8 mouse cellular contexts compared by ENCODE assay signal in the genomic region with DNA sequence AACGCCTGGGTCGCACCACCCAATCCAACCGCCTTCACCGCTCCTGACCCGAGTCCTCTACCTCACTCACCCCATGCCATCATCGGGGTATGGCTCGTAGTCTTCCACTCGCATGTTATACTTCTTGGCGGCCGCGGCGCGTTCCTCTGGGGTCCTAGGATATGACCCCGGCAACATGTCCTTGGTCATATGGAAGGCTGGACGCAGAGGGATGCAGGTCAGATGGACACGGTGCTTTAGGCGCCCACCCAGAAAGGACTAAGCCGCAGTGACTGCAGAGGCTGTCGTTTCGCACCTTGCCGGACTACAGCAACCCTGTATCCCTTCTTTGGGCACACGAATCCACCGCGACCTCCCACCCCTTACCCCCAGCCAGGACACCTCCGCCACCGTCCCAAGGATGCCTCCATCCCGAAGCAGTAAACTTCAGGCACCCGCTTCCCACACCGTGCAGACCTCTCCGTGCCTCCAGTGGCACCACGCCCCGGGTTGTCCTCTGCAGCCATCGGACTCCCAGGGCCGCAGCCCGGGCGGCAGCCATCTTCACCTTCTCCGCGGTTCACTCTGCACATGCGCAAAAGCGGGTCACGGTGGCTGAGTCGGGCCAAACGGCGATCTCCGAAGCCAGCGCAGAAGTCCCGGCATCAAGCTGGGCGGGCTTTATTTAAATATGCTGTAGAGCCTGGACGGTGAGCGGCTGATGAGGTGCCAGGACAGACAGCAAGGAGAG. TPM values are rescaled to one million over a fixed set of nuclear protein-coding genes. Genes with fewer than 3 reads are reported as not detected.
A peak's percentile ranks its signal among the peaks of the same experiment; 100 is the strongest.
DNase-seq lines count a peak whose midpoint lies in the region; ATAC-seq lines count a peak whose summit lies in the region.

Ndufb8 (minus strand) TSS at position 580 of the 730 bp plus-strand sequence.

- no peaks in the 10 kb centered on the region for H3K9me3 ChIP-seq in hindbrain, embryonic 15.5 days

- H3K27me3 ChIP-seq in hindbrain, embryonic 15.5 days = peaks cover 3% of the 10 kb centered on the region; the same call in 1 of the 2 replicates

- peaks cover 30% of the 10 kb centered on the region for H3K36me3 ChIP-seq in hindbrain, embryonic 15.5 days

- peak within 1 kb of the TSS; percentile 88 for H3K27ac ChIP-seq in hindbrain, embryonic 15.5 days (replicated peaks)

- peaks cover 17% of the 10 kb centered on the region for H3K4me1 ChIP-seq in hindbrain, embryonic 15.5 days (replicated peaks)

- peak within 1 kb of the TSS; percentile 89 for H3K4me2 ChIP-seq in hindbrain, embryonic 15.5 days

- DNase-seq in R1 (ENCODE audit: low read depth, low spot score) = peak; percentile 96
- peak; percentile 99 for DNase-seq in cerebellum, postnatal 25 days
- peak; percentile 95 to 97 for DNase-seq in frontal cortex, postnatal 36 days (ENCODE audit: low spot score in 2 of 2)
- DNase-seq in left cerebral cortex, adult 11 months (ENCODE audit: low spot score) = peak; percentile 85
- peak; percentile 95 to 97 for DNase-seq in lung, postnatal 4 days
- peak; percentile 90 for DNase-seq in retina, postnatal 7 days (ENCODE audit: low read depth, low spot score)
- DNase-seq in urinary bladder, adult 2 months (ENCODE audit: low spot score) = peak; percentile 96

- ATAC-seq in hindbrain, embryonic 15.5 days (ENCODE audit: low FRiP score, low read depth) = peak; percentile 90

- under 1% methylated on average over 50 of the region's 50 CpGs for WGBS in hindbrain, embryonic 15.5 days

- peak within 1 kb of the TSS; percentile 96 for H3K4me3 ChIP-seq in hindbrain, embryonic 15.5 days

- H3K9ac ChIP-seq in hindbrain, embryonic 15.5 days = peak within 1 kb of the TSS; percentile 91

RNA-seq across cellular contexts. Expression of gene Ndufb8, which starts in this region (rescaled TPM):
- 674 and 705 TPM in 2 replicates for polyA plus RNA-seq in hindbrain, embryonic 15.5 days (2015; fragmentation: Nextera tagmentation; extraction: Ambion mirVana)
- 343 and 393 TPM in 2 replicates for polyA plus RNA-seq in urinary bladder, adult 2 months (2012; rRNA removed)

Comparison
In these comparisons a context has a peak if more than half of its experiments do, and no peak if none do; other contexts are left out.
1. Peak in every context shown above with its lines: DNase-seq, ATAC-seq, H3K4me3 ChIP-seq and H3K27ac ChIP-seq.